Mouse (Mus musculus) cerebellum, adult 2 months (tissue): Measurements from ENCODE around the gene Camk2d.

Source experiments
- CTCF ChIP-seq: fragments of 200-500 bp; IDR thresholded peaks from 2 replicates; pipeline ENCODE4 v1.5.1; 2011; ENCODE audit warnings: low read depth, mild to moderate bottlenecking, control low read depth, low read length, moderate library complexity, borderline replicate concordance; ENCODE audit not compliant: insufficient read depth
- POLR2A ChIP-seq: fragments of 200-500 bp; IDR thresholded peaks from 2 replicates; pipeline ENCODE4 v1.6.1; 2011; ENCODE audit warnings: low read length, control low read depth, borderline replicate concordance; ENCODE audit not compliant: insufficient read depth

- TF ChIP-seq POLR2A = no peak
- no peak for TF ChIP-seq CTCF
Measured at GRCm38 (mm10) chr3:126776001-126776400, 179.9 kb downstream of the Camk2d start.
